Mouse (Mus musculus): ENCODE measurements around the gene Sirt5. TPM values are rescaled to one million over a fixed set of nuclear protein-coding genes. Genes with fewer than 3 reads are reported as not detected.

Sirt5 gene
- polyA plus RNA-seq (2014; fragmentation: Illumina TruSeq; extraction: RNeasy Lipid Tissue Mini Kit (QIAGEN cat#74804); ENCODE audit: low read depth, low replicate concordance), result 10.9 TPM

GRCm38 (mm10) chr13:43364985-43365824 lies at the start of gene Sirt5:
TSS of gene Sirt5 (plus strand) at chr13:43365496.

GRCm38 (mm10) chr13:43398297-43399080 lies 33.2 kb downstream of the Sirt5 start, which contains the start of gene Nol7:
TSS of gene Nol7 (plus strand) at chr13:43398390.

Other genes starting within 250 kb of the Sirt5 start
- 8.1 TPM for gene Tbc1d7, start 194.0 kb upstream of the Sirt5 start, polyA plus RNA-seq (2014; fragmentation: Illumina TruSeq; extraction: RNeasy Lipid Tissue Mini Kit (QIAGEN cat#74804); ENCODE audit: low read depth, low replicate concordance)
- gene Gfod1, start 61.3 kb upstream of the Sirt5 start, polyA plus RNA-seq (2014; fragmentation: Illumina TruSeq; extraction: RNeasy Lipid Tissue Mini Kit (QIAGEN cat#74804); ENCODE audit: low read depth, low replicate concordance), result 4.3 TPM
- 294 TPM for gene Nol7, start 32.9 kb downstream of the Sirt5 start, polyA plus RNA-seq (2014; fragmentation: Illumina TruSeq; extraction: RNeasy Lipid Tissue Mini Kit (QIAGEN cat#74804); ENCODE audit: low read depth, low replicate concordance)
- 164 TPM for gene Ranbp9, start 115.8 kb downstream of the Sirt5 start, polyA plus RNA-seq (2014; fragmentation: Illumina TruSeq; extraction: RNeasy Lipid Tissue Mini Kit (QIAGEN cat#74804); ENCODE audit: low read depth, low replicate concordance)
- gene Mcur1, start 194.7 kb downstream of the Sirt5 start, polyA plus RNA-seq (2014; fragmentation: Illumina TruSeq; extraction: RNeasy Lipid Tissue Mini Kit (QIAGEN cat#74804); ENCODE audit: low read depth, low replicate concordance), result 47.0 TPM

All from adrenal gland, adult 10 weeks (tissue).